Mouse (Mus musculus) olfactory bulb, adult 2 months (tissue): ENCODE measurements around the gene Pdap1.

Source experiments
- CTCF ChIP-seq: fragments of 200-500 bp; IDR thresholded peaks from 2 replicates; pipeline ENCODE4 v1.5.1; 2012; ENCODE audit warnings: low read depth, mild to moderate bottlenecking, low read length, moderate library complexity; ENCODE audit not compliant: insufficient read depth
- POLR2A ChIP-seq: fragments of 200-500 bp; IDR thresholded peaks from 2 replicates; pipeline ENCODE4 v1.6.1; 2012; ENCODE audit warnings: mild to moderate bottlenecking, low read depth, low read length, moderate library complexity; ENCODE audit not compliant: insufficient read depth

DNA sequence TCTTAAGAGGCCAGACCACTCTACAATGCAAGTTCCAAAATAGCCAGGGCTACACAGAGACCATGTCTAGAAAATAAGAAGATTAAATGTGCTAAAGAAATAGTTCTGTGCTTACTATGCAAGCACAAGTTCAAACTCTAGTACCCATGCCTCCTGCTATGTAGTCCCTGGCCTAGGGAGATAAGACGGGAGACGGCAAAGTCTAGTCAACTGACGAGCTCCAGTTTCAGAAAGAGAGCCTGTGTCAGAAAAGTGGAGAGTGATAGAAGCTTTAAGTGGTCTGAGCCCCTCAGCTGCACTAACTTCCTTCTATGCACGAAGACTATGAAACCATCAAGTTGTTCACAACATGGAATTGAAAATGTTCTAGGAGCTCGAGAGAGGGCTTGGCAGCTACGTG is 9.3 kb upstream of the Pdap1 start:
- TF ChIP-seq CTCF: no peak
- no peak for TF ChIP-seq POLR2A
